Mouse (Mus musculus): ENCODE results near the gene 0610040J01Rik. TPM values are rescaled to one million over a fixed set of nuclear protein-coding genes. Genes with fewer than 3 reads are reported as not detected.
"Not testable (repeated sequence)": the region's sequence is repeated elsewhere in the genome, so short reads cannot be mapped to it uniquely, and the experiment has no call there.

Gene 0610040J01Rik
- polyA plus RNA-seq, 1 experiment from 2014 or later, result 2.1 TPM

- H3K9me3 ChIP-seq (replicated peaks; ENCODE audit: control insufficient read depth, low read length); H3K27ac ChIP-seq (replicated peaks; ENCODE audit: low read depth, low read length); H3K4me2 ChIP-seq (ENCODE audit: low read depth, low read length); DNase-seq (ENCODE audit: low spot score); H3K36me3 ChIP-seq (replicated peaks; ENCODE audit: control insufficient read depth, insufficient read depth, low read depth, low read length); H3K9ac ChIP-seq (replicated peaks; ENCODE audit: low read length); H3K4me3 ChIP-seq (ENCODE audit: low read depth, low read length); H3K27me3 ChIP-seq (ENCODE audit: control insufficient read depth, insufficient read depth, low read length); H3K4me1 ChIP-seq (ENCODE audit: control insufficient read depth, insufficient read depth, low read length); ATAC-seq (replicated peaks; ENCODE audit: insufficient number of reproducible peaks, low FRiP score, low TSS enrichment, low read depth): not testable (repeated sequence)
- WGBS, result 89% methylated on average over 5 of the region's 5 CpGs
Measured at GRCm38 (mm10) chr5:63897001-63897819, 85.0 kb downstream of the 0610040J01Rik start.

- DNase-seq (ENCODE audit: low spot score), result no peak
- no peaks in the 10 kb centered on the region for H3K27me3 ChIP-seq (ENCODE audit: control insufficient read depth, insufficient read depth, low read length)
- 75% methylated on average over 3 of the region's 3 CpGs for WGBS
- H3K36me3 ChIP-seq (replicated peaks; ENCODE audit: control insufficient read depth, insufficient read depth, low read depth, low read length), result no peaks in the 10 kb centered on the region
- H3K4me3 ChIP-seq (ENCODE audit: low read depth, low read length), result no peak overlapping the region
- H3K9ac ChIP-seq (replicated peaks; ENCODE audit: low read length), result no peak overlapping the region
- H3K9me3 ChIP-seq (replicated peaks; ENCODE audit: control insufficient read depth, low read length), result no peaks in the 10 kb centered on the region
- H3K27ac ChIP-seq (replicated peaks; ENCODE audit: low read depth, low read length), result no peak overlapping the region
- H3K4me1 ChIP-seq (ENCODE audit: control insufficient read depth, insufficient read depth, low read length), result no peaks in the 10 kb centered on the region
- no peak for ATAC-seq (replicated peaks; ENCODE audit: insufficient number of reproducible peaks, low FRiP score, low TSS enrichment, low read depth)
- no peak overlapping the region for H3K4me2 ChIP-seq (ENCODE audit: low read depth, low read length)
Measured at GRCm38 (mm10) chr5:63897820-63898110, 85.6 kb downstream of the 0610040J01Rik start.

- no peaks in the 10 kb centered on the region for H3K4me1 ChIP-seq (ENCODE audit: control insufficient read depth, insufficient read depth, low read length)
- no peak for ATAC-seq (replicated peaks; ENCODE audit: insufficient number of reproducible peaks, low FRiP score, low TSS enrichment, low read depth)
- H3K36me3 ChIP-seq (replicated peaks; ENCODE audit: control insufficient read depth, insufficient read depth, low read depth, low read length), result no peaks in the 10 kb centered on the region
- DNase-seq (ENCODE audit: low spot score), result no peak
- H3K9ac ChIP-seq (replicated peaks; ENCODE audit: low read length), result no peak overlapping the region
- 75% methylated on average over 3 of the region's 3 CpGs for WGBS
- no peak overlapping the region for H3K27ac ChIP-seq (replicated peaks; ENCODE audit: low read depth, low read length)
- H3K4me3 ChIP-seq (ENCODE audit: low read depth, low read length), result no peak overlapping the region
- no peak overlapping the region for H3K4me2 ChIP-seq (ENCODE audit: low read depth, low read length)
- no peaks in the 10 kb centered on the region for H3K9me3 ChIP-seq (replicated peaks; ENCODE audit: control insufficient read depth, low read length)
- H3K27me3 ChIP-seq (ENCODE audit: control insufficient read depth, insufficient read depth, low read length), result no peaks in the 10 kb centered on the region
Measured at GRCm38 (mm10) chr5:63903329-63903728, 91.2 kb downstream of the 0610040J01Rik start.

- no peaks in the 10 kb centered on the region for H3K36me3 ChIP-seq (replicated peaks; ENCODE audit: control insufficient read depth, insufficient read depth, low read depth, low read length)
- no peak overlapping the region for H3K4me2 ChIP-seq (ENCODE audit: low read depth, low read length)
- DNase-seq (ENCODE audit: low spot score) (peak; percentile 88), ATAC-seq (replicated peaks; ENCODE audit: insufficient number of reproducible peaks, low FRiP score, low TSS enrichment, low read depth) (peak; percentile 27; the same call in 1 of the 2 replicates)
- no peaks in the 10 kb centered on the region for H3K9me3 ChIP-seq (replicated peaks; ENCODE audit: control insufficient read depth, low read length)
- no peaks in the 10 kb centered on the region for H3K27me3 ChIP-seq (ENCODE audit: control insufficient read depth, insufficient read depth, low read length)
- no peaks in the 10 kb centered on the region for H3K4me1 ChIP-seq (ENCODE audit: control insufficient read depth, insufficient read depth, low read length)
- no peak overlapping the region for H3K9ac ChIP-seq (replicated peaks; ENCODE audit: low read length)
- WGBS, result 41% methylated on average over 13 of the region's 13 CpGs
- no peak overlapping the region for H3K4me3 ChIP-seq (ENCODE audit: low read depth, low read length)
- no peak overlapping the region for H3K27ac ChIP-seq (replicated peaks; ENCODE audit: low read depth, low read length)
Measured at GRCm38 (mm10) chr5:63906149-63907093, 94.3 kb downstream of the 0610040J01Rik start.

- Histone ChIP-seq H3K9ac (replicated peaks; ENCODE audit: low read length) (no peak overlapping the region), H3K27ac (replicated peaks; ENCODE audit: low read depth, low read length) (no peak overlapping the region), H3K27me3 (ENCODE audit: control insufficient read depth, insufficient read depth, low read length) (no peaks in the 10 kb centered on the region), H3K4me2 (ENCODE audit: low read depth, low read length) (no peak overlapping the region), H3K36me3 (replicated peaks; ENCODE audit: control insufficient read depth, insufficient read depth, low read depth, low read length) (no peaks in the 10 kb centered on the region), H3K4me1 (ENCODE audit: control insufficient read depth, insufficient read depth, low read length) (no peaks in the 10 kb centered on the region), H3K9me3 (replicated peaks; ENCODE audit: control insufficient read depth, low read length) (no peaks in the 10 kb centered on the region), H3K4me3 (ENCODE audit: low read depth, low read length) (no peak overlapping the region)
- DNase-seq (ENCODE audit: low spot score) (no peak), ATAC-seq (replicated peaks; ENCODE audit: insufficient number of reproducible peaks, low FRiP score, low TSS enrichment, low read depth) (no peak)
- WGBS, result 54% methylated on average over 4 of the region's 4 CpGs
Measured at GRCm38 (mm10) chr5:63907513-63907912, 95.3 kb downstream of the 0610040J01Rik start.

- no peaks in the 10 kb centered on the region for H3K4me1 ChIP-seq (ENCODE audit: control insufficient read depth, insufficient read depth, low read length)
- 86% methylated on average over 10 of the region's 10 CpGs for WGBS
- no peak overlapping the region for H3K27ac ChIP-seq (replicated peaks; ENCODE audit: low read depth, low read length)
- no peak overlapping the region for H3K9ac ChIP-seq (replicated peaks; ENCODE audit: low read length)
- DNase-seq (ENCODE audit: low spot score) (no peak), ATAC-seq (replicated peaks; ENCODE audit: insufficient number of reproducible peaks, low FRiP score, low TSS enrichment, low read depth) (no peak)
- H3K4me3 ChIP-seq (ENCODE audit: low read depth, low read length), result no peak overlapping the region
- no peaks in the 10 kb centered on the region for H3K36me3 ChIP-seq (replicated peaks; ENCODE audit: control insufficient read depth, insufficient read depth, low read depth, low read length)
- H3K4me2 ChIP-seq (ENCODE audit: low read depth, low read length), result no peak overlapping the region
- no peaks in the 10 kb centered on the region for H3K9me3 ChIP-seq (replicated peaks; ENCODE audit: control insufficient read depth, low read length)
- no peaks in the 10 kb centered on the region for H3K27me3 ChIP-seq (ENCODE audit: control insufficient read depth, insufficient read depth, low read length)
Measured at GRCm38 (mm10) chr5:63910171-63910960, 98.2 kb downstream of the 0610040J01Rik start.

GRCm38 (mm10) chr5:63914896-63915295 is 102.7 kb downstream of the 0610040J01Rik start:
- Histone ChIP-seq H3K9me3 (replicated peaks; ENCODE audit: control insufficient read depth, low read length) (no peaks in the 10 kb centered on the region), H3K4me2 (ENCODE audit: low read depth, low read length) (no peak overlapping the region), H3K9ac (replicated peaks; ENCODE audit: low read length) (no peak overlapping the region), H3K4me1 (ENCODE audit: control insufficient read depth, insufficient read depth, low read length) (no peaks in the 10 kb centered on the region), H3K27ac (replicated peaks; ENCODE audit: low read depth, low read length) (no peak overlapping the region), H3K4me3 (ENCODE audit: low read depth, low read length) (no peak overlapping the region), H3K36me3 (replicated peaks; ENCODE audit: control insufficient read depth, insufficient read depth, low read depth, low read length) (no peaks in the 10 kb centered on the region), H3K27me3 (ENCODE audit: control insufficient read depth, insufficient read depth, low read length) (no peaks in the 10 kb centered on the region)
- DNase-seq (ENCODE audit: low spot score), result no peak
- WGBS, result 82% methylated on average over 1 of the region's 1 CpGs
- no peak for ATAC-seq (replicated peaks; ENCODE audit: insufficient number of reproducible peaks, low FRiP score, low TSS enrichment, low read depth)

Measured in embryonic facial prominence, embryonic 11.5 days (tissue).